Mouse (Mus musculus) left cerebral cortex, adult 6 months (tissue): ENCODE measurements around the gene Coq8a. TPM values are rescaled to one million over a fixed set of nuclear protein-coding genes. Genes with fewer than 3 reads are reported as not detected.

ENCODE experiments used
- long read RNA-seq, 2 experiments: library from polyadenylated mRNA; unstranded; transcript quantifications; one replicate each; pipeline ENCODE4 v2.0.0; 2019 to 2020
- polyA plus RNA-seq: library from polyadenylated mRNA; unstranded; fragments of <200 nt; fragmentation: Nextera tagmentation; gene quantifications from 2 replicates; pipeline ENCODE4 v1.2.3, GENCODE M21; 2021

Coq8a gene
- polyA plus RNA-seq, result 17.1 and 20.0 TPM in 2 replicates
- long read RNA-seq, experiment 1, full-length matches to known transcripts, result 177 of 234 reads
- long read RNA-seq, experiment 1, partial matches to known transcripts, result 18 of 234 reads
- long read RNA-seq, experiment 1, other reads (novel, unspliced or antisense), result 39 of 234 reads
- long read RNA-seq, experiment 2, full-length matches to known transcripts, result 13 of 32 reads
- long read RNA-seq, experiment 2, partial matches to known transcripts, result 11 of 32 reads
- long read RNA-seq, experiment 2, other reads (novel, unspliced or antisense), result 8 of 32 reads

GRCm38 (mm10) chr1:180198959-180199714 lies at the start of gene Coq8a:
TSS of gene Coq8a (minus strand) at chr1:180199602.

Other genes starting within 250 kb of the Coq8a start
- gene Cdc42bpa, start 239.1 kb downstream of the Coq8a start, polyA plus RNA-seq, result 23.8 and 37.8 TPM in 2 replicates
- gene Psen2, start 63.8 kb upstream of the Coq8a start, polyA plus RNA-seq, result 9.7 and 11.2 TPM in 2 replicates
- 1.1 and 3.0 TPM in 2 replicates for gene Itpkb, start 130.9 kb upstream of the Coq8a start, polyA plus RNA-seq